Mouse (Mus musculus) liver, embryonic 13.5 days (tissue): ENCODE results near the gene Shisa5. TPM values are rescaled to one million over a fixed set of nuclear protein-coding genes. Genes with fewer than 3 reads are reported as not detected.

Experiments
- ATAC-seq: fragments of 200-750 bp; cut with Nextera tagmentation; 2 replicates; pipeline ENCODE4 v1.8.0; 2017; ENCODE audit warnings: low read depth, mild to moderate bottlenecking, moderate number of reproducible peaks, moderate library complexity
- DNase-seq: peaks from one replicate; pipeline ENCODE4 v3.0.0; 2022
- H3K27ac ChIP-seq: fragments of 300-500 bp; sonication (generic); 2 replicates; pipeline ENCODE4 v1.5.1; 2015; ENCODE audit warnings: moderate library complexity, mild to moderate bottlenecking, inconsistent platforms
- H3K27me3 ChIP-seq: fragments of 300-500 bp; sonication (generic); 2 replicates; pipeline ENCODE4 v1.6.1; 2015; ENCODE audit warnings: mild to moderate bottlenecking, inconsistent platforms
- H3K36me3 ChIP-seq: fragments of 300-500 bp; sonication (generic); 2 replicates; pipeline ENCODE4 v1.6.1; 2015; ENCODE audit warnings: mild to moderate bottlenecking, inconsistent platforms
- H3K4me1 ChIP-seq: fragments of 300-500 bp; sonication (generic); replicated peaks from 2 replicates; pipeline ENCODE4 v1.6.1; 2015; ENCODE audit warnings: inconsistent platforms
- H3K4me2 ChIP-seq: fragments of 300-500 bp; sonication (generic); 2 replicates; pipeline ENCODE4 v1.6.1; 2015; ENCODE audit warnings: inconsistent platforms, mild to moderate bottlenecking, moderate library complexity
- H3K4me3 ChIP-seq: fragments of 300-500 bp; sonication (generic); replicated peaks from 2 replicates; pipeline ENCODE4 v1.5.1; 2015; ENCODE audit warnings: mild to moderate bottlenecking, inconsistent platforms
- H3K9ac ChIP-seq: fragments of 300-500 bp; sonication (generic); 2 replicates; pipeline ENCODE4 v1.6.1; 2015; ENCODE audit warnings: mild to moderate bottlenecking, inconsistent platforms
- H3K9me3 ChIP-seq: fragments of 300-500 bp; sonication (generic); replicated peaks from 2 replicates; pipeline ENCODE4 v1.6.1; 2016; ENCODE audit warnings: inconsistent platforms
- WGBS: fragments of 180-500 bp; shearing (Covaris S2); methylation state at CpG from one replicate; pipeline ENCODE4 v1.1.7; 2015; ENCODE audit not compliant: insufficient replicate concordance; 5-methylcytosine and 5-hydroxymethylcytosine counted together
- polyA plus RNA-seq: library from polyadenylated mRNA; unstranded; fragments of >200 nt; fragmentation: Nextera tagmentation; extraction: Ambion mirVana; gene quantifications from 2 replicates; pipeline ENCODE4 v1.2.1, GENCODE M21; 2015

Shisa5 gene
- polyA plus RNA-seq, 1 experiment from 2014 or later: 20.0 TPM

GRCm38 (mm10) chr9:109046306-109046705 is 7.9 kb downstream of the Shisa5 start:
- peak; percentile 39; the same call in 1 of the 2 replicates for ATAC-seq
- Histone ChIP-seq H3K9ac (no peak overlapping the region), H3K4me1 (peaks cover 10% of the 10 kb centered on the region), H3K9me3 (no peaks in the 10 kb centered on the region), H3K4me3 (no peak overlapping the region), H3K27me3 (no peaks in the 10 kb centered on the region), H3K27ac (no peak overlapping the region), H3K36me3 (no peaks in the 10 kb centered on the region), H3K4me2 (no peak overlapping the region)
- WGBS: 39% methylated on average over 5 of the region's 5 CpGs
- DNase-seq: peak; percentile 50

- DNase-seq (no peak), ATAC-seq (no peak)
- 55% methylated on average over 7 of the region's 7 CpGs for WGBS
- Histone ChIP-seq H3K9me3 (no peaks in the 10 kb centered on the region), H3K4me1 (peaks cover 17% of the 10 kb centered on the region), H3K9ac (no peak overlapping the region), H3K27me3 (no peaks in the 10 kb centered on the region), H3K4me3 (no peak overlapping the region), H3K27ac (no peak overlapping the region), H3K4me2 (no peak overlapping the region), H3K36me3 (no peaks in the 10 kb centered on the region)
These were observed 11.0 kb downstream of the Shisa5 start for GRCm38 (mm10) chr9:109049316-109049715.

- H3K4me2 ChIP-seq: no peak overlapping the region
- WGBS: 71% methylated on average over 9 of the region's 9 CpGs
- DNase-seq (no peak), ATAC-seq (no peak; the same call in 1 of the 2 replicates)
- H3K4me3 ChIP-seq: no peak overlapping the region
- peaks cover 25% of the 10 kb centered on the region for H3K4me1 ChIP-seq
- H3K27ac ChIP-seq: no peak overlapping the region
- no peaks in the 10 kb centered on the region for H3K27me3 ChIP-seq
- no peaks in the 10 kb centered on the region for H3K36me3 ChIP-seq
- H3K9me3 ChIP-seq: no peaks in the 10 kb centered on the region
- no peak overlapping the region; the same call in 1 of the 2 replicates for H3K9ac ChIP-seq
These were observed 11.8 kb downstream of the Shisa5 start for GRCm38 (mm10) chr9:109049996-109050673.

- Histone ChIP-seq H3K4me2 (no peak overlapping the region), H3K36me3 (no peaks in the 10 kb centered on the region), H3K4me1 (peaks cover 30% of the 10 kb centered on the region), H3K9ac (no peak overlapping the region), H3K27ac (no peak overlapping the region), H3K9me3 (no peaks in the 10 kb centered on the region), H3K27me3 (no peaks in the 10 kb centered on the region), H3K4me3 (no peak overlapping the region)
- DNase-seq (no peak), ATAC-seq (no peak)
- WGBS: 59% methylated on average over 3 of the region's 3 CpGs
These were observed 12.3 kb downstream of the Shisa5 start for GRCm38 (mm10) chr9:109050674-109050997.

DNA sequence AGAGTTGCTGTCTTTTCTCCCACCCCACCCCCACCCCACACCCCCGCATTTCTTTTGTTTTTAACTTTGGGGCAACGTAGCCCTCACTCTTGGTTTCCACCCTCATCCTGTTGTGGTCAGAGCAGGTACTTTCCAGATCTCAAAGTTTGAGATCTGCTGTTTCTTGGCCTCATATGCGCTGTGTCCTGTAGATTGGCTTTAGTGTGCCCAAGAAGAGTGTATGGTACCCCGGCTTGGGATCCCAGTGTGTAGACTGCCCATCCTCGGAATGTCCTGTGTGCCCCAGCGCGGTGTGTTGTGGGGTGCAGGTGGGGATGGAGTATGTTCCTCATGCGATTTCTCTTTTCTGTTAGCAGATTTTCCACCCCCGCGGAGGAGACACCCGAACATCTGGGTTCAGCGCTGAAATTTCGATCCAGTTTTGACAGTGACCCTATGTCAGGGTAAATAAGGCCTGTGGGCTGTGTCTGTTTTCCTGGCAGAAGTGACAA is 12.7 kb downstream of the Shisa5 start:
- Histone ChIP-seq H3K9ac (no peak overlapping the region), H3K27me3 (no peaks in the 10 kb centered on the region), H3K4me2 (no peak overlapping the region), H3K36me3 (peaks cover under 1% of the 10 kb centered on the region; the same call in 1 of the 2 replicates), H3K4me3 (no peak overlapping the region), H3K4me1 (peaks cover 34% of the 10 kb centered on the region), H3K27ac (no peak overlapping the region), H3K9me3 (no peaks in the 10 kb centered on the region)
- no peak for ATAC-seq
- no peak for DNase-seq
- WGBS: 72% methylated on average over 13 of the region's 13 CpGs

DNA sequence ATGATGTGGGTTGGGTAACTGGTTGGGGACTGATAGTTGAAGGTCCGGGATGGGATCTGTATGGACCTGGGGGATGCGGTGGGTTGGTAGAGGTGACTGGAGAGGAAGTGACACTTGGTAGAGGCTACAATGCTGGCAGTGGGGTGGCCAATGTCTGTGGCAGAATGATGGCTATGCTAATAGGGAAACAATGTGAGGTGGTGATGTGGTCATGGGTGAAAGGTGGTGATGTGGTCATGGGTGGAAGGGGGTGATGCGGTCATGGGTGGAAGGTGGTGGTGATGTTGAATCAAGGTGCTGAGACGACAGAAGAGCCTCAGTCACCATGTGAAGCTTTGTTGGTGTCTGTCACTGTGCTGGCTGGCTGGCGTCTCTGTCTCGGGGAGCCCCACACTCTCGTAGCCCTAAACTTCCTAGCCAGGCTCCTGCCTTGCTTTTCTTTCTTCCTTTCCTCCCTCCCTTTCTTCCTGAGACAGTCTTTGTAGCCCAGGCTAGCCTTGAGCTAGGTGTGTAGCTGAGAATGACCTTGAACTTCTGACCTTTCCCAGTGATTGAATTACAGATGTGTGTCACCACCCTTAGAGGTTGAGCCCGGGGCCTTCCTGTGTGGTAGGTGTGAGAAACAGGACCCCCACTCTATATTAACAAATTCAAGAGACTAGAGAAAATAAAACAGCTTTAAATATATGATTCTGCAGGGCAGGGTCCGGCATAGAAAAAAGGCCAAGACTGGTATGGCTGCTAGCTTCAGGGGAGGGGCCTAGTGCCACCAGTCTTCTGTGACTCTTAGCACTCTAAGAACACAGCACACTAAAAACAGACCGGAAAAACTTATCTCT is 13.5 kb downstream of the Shisa5 start:
- Histone ChIP-seq H3K27ac (no peak overlapping the region), H3K9ac (no peak overlapping the region), H3K27me3 (no peaks in the 10 kb centered on the region), H3K4me2 (no peak overlapping the region), H3K4me3 (no peak overlapping the region), H3K9me3 (no peaks in the 10 kb centered on the region), H3K36me3 (peaks cover 8% of the 10 kb centered on the region), H3K4me1 (peaks cover 37% of the 10 kb centered on the region)
- WGBS: 72% methylated on average over 10 of the region's 10 CpGs
- ATAC-seq (no peak), DNase-seq (no peak)

- peaks cover 39% of the 10 kb centered on the region for H3K4me1 ChIP-seq
- no peak overlapping the region for H3K9ac ChIP-seq
- ATAC-seq (no peak), DNase-seq (no peak)
- peaks cover 17% of the 10 kb centered on the region for H3K36me3 ChIP-seq
- no peak overlapping the region for H3K4me2 ChIP-seq
- no peaks in the 10 kb centered on the region for H3K27me3 ChIP-seq
- H3K4me3 ChIP-seq: no peak overlapping the region
- WGBS: 85% methylated on average over 9 of the region's 9 CpGs
- no peaks in the 10 kb centered on the region for H3K9me3 ChIP-seq
- H3K27ac ChIP-seq: no peak overlapping the region
These were observed 14.3 kb downstream of the Shisa5 start for GRCm38 (mm10) chr9:109052490-109053260.

DNA sequence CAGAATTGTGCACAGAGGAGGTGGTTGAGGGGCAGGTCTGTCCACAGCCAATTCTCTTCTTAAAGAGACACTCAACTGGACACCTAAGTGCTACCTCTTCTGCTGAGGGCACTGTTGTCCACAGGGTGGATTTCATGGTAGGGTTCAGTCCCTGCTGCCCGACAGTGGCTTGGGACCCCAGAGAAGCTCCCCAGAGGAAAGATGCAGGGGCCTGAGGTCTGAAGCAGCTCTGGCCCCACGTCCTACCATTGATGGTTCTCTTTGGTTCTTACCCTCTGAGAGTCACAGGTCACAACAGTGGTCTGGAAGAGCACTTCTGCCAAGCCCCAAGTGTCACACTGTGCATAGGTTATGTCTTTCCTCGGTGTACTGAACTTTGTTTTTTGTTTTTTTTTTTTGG is 15.0 kb downstream of the Shisa5 start:
- no peak for ATAC-seq
- Histone ChIP-seq H3K9ac (no peak overlapping the region), H3K9me3 (no peaks in the 10 kb centered on the region), H3K4me1 (peaks cover 46% of the 10 kb centered on the region), H3K27me3 (no peaks in the 10 kb centered on the region), H3K4me3 (no peak overlapping the region), H3K4me2 (no peak overlapping the region), H3K36me3 (peaks cover 23% of the 10 kb centered on the region), H3K27ac (no peak overlapping the region)
- 76% methylated on average over 3 of the region's 3 CpGs for WGBS
- no peak for DNase-seq

DNA sequence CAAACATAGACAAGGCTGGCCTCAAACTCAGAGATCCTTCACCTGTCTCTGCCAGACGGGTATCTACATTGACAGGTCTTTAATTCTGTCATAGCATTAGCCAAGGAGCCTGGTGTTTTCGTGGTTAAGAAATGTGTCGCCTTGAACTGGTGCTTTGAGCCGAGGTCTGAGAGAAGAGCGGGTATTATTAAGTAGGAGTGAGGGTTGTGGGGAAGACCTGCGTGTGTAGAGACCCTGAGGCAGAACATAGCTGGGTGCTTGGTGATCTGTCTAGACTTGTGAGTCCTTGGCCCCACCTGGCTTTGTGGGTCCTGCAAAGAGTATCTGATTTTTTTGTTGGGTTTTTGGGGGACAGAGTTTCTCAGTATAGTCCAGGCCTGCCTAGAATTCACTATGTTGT is 15.5 kb downstream of the Shisa5 start:
- ATAC-seq (no peak), DNase-seq (no peak)
- peak overlapping the region; percentile 4; the same call in 1 of the 2 replicates for H3K27ac ChIP-seq
- H3K9me3 ChIP-seq: no peaks in the 10 kb centered on the region
- H3K36me3 ChIP-seq: peaks cover 28% of the 10 kb centered on the region
- H3K9ac ChIP-seq: no peak overlapping the region
- no peak overlapping the region for H3K4me2 ChIP-seq
- 60% methylated on average over 6 of the region's 6 CpGs for WGBS
- H3K27me3 ChIP-seq: no peaks in the 10 kb centered on the region
- peaks cover 51% of the 10 kb centered on the region for H3K4me1 ChIP-seq
- no peak overlapping the region for H3K4me3 ChIP-seq

DNA sequence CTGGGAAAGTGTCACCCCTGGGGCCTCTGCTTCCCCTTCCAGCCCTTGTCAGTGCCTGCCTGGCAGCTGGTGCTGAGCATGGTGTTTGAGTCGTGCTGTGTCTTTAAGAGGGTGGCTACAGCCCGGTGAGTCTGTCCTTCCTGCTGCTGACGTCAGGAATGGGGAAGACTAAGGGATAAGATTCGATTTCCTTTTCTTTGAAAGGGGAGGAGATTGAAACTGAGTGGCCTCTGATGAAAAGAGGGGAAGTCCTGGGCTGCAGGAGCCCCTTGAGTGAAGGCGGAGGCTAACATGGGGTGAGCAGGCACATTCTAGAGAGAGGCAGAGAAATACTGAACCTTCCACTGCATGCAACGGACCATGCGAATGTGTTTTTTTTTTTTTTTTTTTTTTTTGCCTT is 16.3 kb downstream of the Shisa5 start:
- ATAC-seq: peak; percentile 46
- H3K36me3 ChIP-seq: peaks cover 28% of the 10 kb centered on the region
- peak overlapping the region; percentile 69 for H3K27ac ChIP-seq
- no peaks in the 10 kb centered on the region for H3K9me3 ChIP-seq
- peaks cover 53% of the 10 kb centered on the region for H3K4me1 ChIP-seq
- H3K4me2 ChIP-seq: peak overlapping the region; percentile 59
- peak overlapping the region; percentile 63 for H3K9ac ChIP-seq
- H3K27me3 ChIP-seq: no peaks in the 10 kb centered on the region
- 2% methylated on average over 7 of the region's 7 CpGs for whole genome bisulfite sequencing
- DNase-seq: peak; percentile 41
- H3K4me3 ChIP-seq: peak overlapping the region; percentile 41
